Mouse (Mus musculus) hematopoietic stem cell, adult 5-6 weeks (primary cell): Measurements from ENCODE around the gene Npepl1. TPM values are rescaled to one million over a fixed set of nuclear protein-coding genes. Genes with fewer than 3 reads are reported as not detected.

Experiments
- ATAC-seq, 2 experiments: fragments of 125-278 bp in 1 of 2; replicated peaks in 1 of 2; 2 replicates each; pipeline ENCODE4 v1.8.0; 2016 to 2017; ENCODE audit warnings: inconsistent platforms in 2 of 2, mild to moderate bottlenecking in 2 of 2, moderate number of reproducible peaks in 2 of 2, low read depth in 1 of 2, moderate TSS enrichment in 1 of 2; ENCODE audit not compliant: low FRiP score in 2 of 2, poor library complexity in 2 of 2, severe bottlenecking in 2 of 2, insufficient read depth in 1 of 2, low TSS enrichment in 1 of 2
- total RNA-seq: library from RNA; stranded (forward); fragments of 172-1452, 232-1000 nt; gene quantifications from 2 replicates; pipeline ENCODE4 v1.2.3, GENCODE M21; 2017

The Npepl1 gene
- 37.7 and 42.7 TPM in 2 replicates for total RNA-seq

- peak; percentile 52 to 53 for ATAC-seq
Measured at GRCm38 (mm10) chr2:174109991-174110782, at the start of gene Npepl1. Gene Npepl1, plus strand, starts transcription at chr2:174110349.

DNA sequence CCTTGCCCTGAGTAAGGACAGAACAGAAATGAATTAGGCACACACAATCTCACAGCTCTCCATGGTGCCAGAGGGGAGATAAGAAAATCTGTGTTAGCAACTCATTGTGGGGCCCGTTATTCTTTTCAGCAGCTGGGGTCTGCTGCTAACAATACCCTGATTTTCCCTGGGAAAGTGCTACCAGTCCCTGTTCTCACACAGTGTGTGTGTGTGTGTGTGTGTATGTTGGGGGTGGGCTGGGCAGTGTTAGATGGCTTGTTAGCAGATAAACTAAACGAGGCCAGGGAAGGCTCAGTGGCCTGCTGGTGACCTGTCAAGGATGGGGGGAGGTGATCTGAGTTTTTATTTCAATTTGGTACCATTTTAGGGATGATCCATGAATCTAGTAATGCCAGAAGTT lies 48.9 kb upstream of the Npepl1 start:
- ATAC-seq: no peak

- ATAC-seq: no peak
Measured at GRCm38 (mm10) chr2:174063074-174063473, 47.1 kb upstream of the Npepl1 start.

DNA sequence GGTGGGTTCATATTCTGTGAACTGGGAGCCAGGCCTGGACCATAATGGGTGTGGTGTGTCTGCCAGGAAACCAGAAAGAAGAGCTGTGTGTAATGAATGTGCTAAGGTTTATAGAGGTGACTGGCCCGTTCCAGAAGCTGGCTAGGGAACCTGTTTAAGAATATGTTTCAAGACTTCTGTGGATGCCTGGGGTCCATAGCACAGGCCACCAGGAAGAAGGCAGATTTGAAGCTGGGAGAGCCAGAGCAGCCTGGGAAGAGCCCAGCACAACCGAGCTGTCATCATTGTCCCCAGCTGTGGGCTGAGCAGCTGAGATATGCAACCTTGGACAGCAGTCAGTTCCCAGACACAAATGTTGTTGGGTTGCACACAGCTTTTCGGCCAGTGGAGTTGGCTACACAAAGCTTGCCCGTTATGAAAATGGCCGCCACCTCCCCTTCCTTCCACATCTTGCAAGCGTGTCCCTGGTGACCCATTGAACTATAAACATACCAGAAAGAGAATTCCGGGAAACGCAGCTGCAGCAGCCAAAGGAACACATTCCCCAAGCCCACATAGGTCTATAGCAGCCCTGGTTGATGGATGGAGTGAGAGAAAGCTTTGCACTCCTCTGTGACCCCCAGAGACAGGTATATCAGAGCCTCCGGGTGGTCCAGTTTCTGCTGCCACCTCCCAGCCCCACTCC lies 46.5 kb upstream of the Npepl1 start:
- ATAC-seq: no peak

GRCm38 (mm10) chr2:174067793-174068419 lies 42.2 kb upstream of the Npepl1 start:
- no peak for ATAC-seq

DNA sequence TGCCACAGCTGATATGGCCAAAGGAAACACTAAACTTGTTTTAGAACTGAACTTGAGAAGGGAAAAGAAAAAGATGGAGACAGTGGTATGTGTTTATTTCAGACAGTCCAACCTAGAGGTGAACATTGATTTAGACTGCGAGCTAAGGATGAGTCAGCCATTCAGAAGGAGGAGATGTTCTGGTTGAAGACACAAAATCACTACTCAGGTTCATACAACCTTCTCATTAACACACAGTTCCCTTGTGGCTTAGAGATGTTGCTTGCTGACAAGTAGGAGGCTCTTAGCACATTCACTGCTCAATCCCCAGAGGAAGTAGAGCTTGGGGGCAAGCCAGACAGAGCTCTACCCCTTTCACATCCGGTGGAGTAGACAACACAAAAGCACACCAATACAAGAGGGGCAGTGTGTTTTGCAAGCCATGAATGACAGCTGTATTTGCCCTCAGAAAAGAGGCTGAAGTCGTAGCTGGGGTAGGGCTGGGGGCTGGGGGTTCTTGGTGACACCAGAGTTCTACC lies 40.6 kb upstream of the Npepl1 start:
- peak; percentile 59 to 60; a peak in 3 of 4 replicates for ATAC-seq

DNA sequence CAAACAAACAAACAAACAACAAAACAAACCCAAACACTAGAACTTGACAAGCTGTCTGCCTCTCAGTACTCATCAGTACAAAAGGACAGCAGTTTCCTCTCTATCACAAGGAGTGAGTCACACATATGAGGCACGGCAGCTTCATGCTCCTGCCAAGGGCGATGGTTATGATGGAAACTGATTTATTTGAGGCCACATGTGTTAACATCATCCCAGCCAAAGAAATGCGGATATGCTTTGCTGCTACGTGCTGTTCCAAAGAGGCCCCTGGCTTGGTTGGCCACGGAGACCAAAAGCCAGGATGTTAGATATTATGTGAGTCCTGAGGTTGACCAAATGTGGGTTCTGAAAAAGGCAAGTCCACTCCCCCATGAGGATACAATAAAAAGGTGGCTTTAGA lies 38.7 kb upstream of the Npepl1 start:
- no peak for ATAC-seq

- no peak for ATAC-seq
Measured at GRCm38 (mm10) chr2:174073156-174073790, 36.9 kb upstream of the Npepl1 start.

GRCm38 (mm10) chr2:174074621-174075020 lies 35.5 kb upstream of the Npepl1 start:
- no peak for ATAC-seq

GRCm38 (mm10) chr2:174075072-174075570 lies 35.0 kb upstream of the Npepl1 start:
- no peak for ATAC-seq

DNA sequence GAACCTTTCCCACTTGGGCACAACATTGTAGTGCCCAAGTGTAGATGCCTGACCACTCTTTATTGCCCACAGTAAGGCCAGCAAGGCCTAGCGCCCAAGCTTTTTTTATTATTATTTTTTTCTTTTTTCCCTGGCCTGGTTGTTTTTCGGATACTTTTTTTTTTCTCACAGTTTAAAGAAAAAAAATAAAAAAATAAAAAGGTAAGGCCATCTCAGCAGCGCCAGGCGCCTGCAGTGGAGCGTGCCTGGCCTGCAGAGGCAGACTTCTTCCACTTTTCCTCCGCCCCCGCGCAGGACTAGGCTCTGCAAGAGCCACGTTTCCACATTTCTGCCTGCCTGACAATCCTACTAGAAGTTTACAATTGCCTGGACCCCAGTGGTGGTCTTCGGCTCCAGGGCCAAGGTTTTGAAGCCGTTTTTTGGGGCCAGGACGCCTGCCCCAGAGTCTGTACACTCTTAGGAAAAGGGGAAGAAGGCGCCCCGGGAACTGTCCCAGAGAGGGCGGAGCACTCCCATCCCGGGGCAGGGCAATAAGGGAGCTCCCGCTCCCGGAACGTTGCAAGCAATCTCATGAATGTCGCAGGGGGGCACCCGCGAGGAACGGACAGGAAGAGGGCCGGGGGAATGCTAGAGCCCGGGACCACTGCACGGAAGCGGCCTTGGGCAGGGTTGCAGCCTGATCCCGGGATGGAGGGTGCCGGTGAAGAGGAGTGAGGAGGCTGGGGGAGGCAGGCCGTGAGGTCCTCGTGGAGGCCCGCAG lies 34.3 kb upstream of the Npepl1 start, which contains the start of gene Stx16:
Gene Stx16, plus strand, starts transcription at position 636 of the 760 bp plus-strand sequence.
- peak; percentile 83 to 91 for ATAC-seq

- ATAC-seq: peak; percentile 42 to 44
Measured at GRCm38 (mm10) chr2:174076433-174076824, 33.7 kb upstream of the Npepl1 start.

- ATAC-seq: peak; percentile 23 to 38; a peak in 3 of 4 replicates
Measured at GRCm38 (mm10) chr2:174077004-174077695, 33.0 kb upstream of the Npepl1 start.

DNA sequence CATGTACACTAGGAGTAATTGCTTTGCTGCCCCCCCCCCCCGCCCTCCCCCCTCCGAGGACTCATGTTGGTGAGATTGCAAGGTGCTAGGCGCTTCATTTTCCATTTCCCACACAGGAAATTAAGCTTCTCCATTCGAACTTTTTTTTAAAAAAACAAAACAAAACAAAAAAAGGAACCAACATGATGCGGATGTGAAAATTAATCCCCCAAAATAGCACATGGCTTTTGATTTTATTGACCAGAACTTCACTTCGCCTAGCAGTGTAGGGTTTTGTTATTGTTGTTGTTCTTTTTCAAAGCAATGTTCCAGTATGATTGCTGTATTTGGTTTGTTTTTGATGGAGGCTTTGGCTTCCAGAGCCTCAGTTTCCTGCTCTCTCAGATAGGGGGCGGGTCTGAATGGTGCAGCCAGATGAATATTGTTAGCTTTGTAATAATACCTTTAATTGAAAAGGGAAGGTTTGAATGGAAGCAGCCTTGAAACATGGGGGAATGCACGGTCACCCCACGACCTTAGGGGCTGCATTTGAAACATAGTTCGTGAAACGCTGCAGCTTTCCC lies 32.3 kb upstream of the Npepl1 start:
- ATAC-seq: no peak

GRCm38 (mm10) chr2:174081833-174082232 lies 28.3 kb upstream of the Npepl1 start:
- no peak for ATAC-seq

DNA sequence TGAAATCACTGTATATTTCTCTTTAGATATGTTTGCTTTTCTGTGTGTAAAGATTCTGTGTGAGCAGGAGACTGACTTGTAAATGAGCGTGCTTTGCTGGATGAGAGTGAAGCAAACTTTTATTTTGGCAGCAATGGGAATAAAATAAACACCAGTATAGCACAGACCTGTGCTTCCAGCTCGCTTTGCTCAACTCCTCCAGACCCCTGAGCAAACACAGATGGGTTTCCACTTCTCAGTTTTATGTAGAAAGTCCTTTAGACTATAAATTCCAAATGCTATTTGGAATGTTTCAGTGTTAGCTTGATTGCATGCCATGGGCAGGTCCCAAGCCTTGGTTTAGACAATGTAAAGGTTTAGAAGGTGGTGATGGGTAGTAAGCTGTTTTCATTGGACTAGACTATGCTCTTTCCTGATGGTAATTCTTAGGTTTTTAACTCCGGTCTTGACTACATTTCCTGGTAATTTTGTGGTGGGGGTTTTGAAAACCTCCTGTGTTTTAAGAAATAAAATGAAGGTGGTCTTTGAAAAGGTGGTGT lies 27.7 kb upstream of the Npepl1 start:
- no peak for ATAC-seq
